Mouse (Mus musculus) kidney, embryonic 14.5 days (tissue): ENCODE data around the gene Clpsl2. TPM values are rescaled to one million over a fixed set of nuclear protein-coding genes. Genes with fewer than 3 reads are reported as not detected.

Source experiments
- microRNA-seq: library from miRNA; unstranded; fragments of <30 nt; microRNA quantifications from one replicate; pipeline ENCODE4, GENCODE M21; 2016
- polyA plus RNA-seq: library from polyadenylated mRNA; unstranded; fragments of >200 nt; fragmentation: Nextera tagmentation; extraction: Ambion mirVana; gene quantifications from 2 replicates; pipeline ENCODE4 v1.2.1, GENCODE M21; 2014

Clpsl2 gene
- polyA plus RNA-seq, 1 experiment from 2014 or later: not detected

Small RNA genes lying within 50 kb of the gene (microRNA-seq; reads per million reads assigned to microRNA genes)
- gene Gm25195 (not detected), gene Mir6969 (not detected)

Other genes starting within 250 kb of the Clpsl2 start
- gene Fance, start 235.9 kb upstream of the Clpsl2 start, polyA plus RNA-seq: 24.1 and 31.9 TPM in 2 replicates
- 911 and 1,064 TPM in 2 replicates for gene Rpl10a, start 220.9 kb upstream of the Clpsl2 start, polyA plus RNA-seq
- gene Tead3, start 198.6 kb upstream of the Clpsl2 start, polyA plus RNA-seq: 8.7 and 10.9 TPM in 2 replicates
- 5.1 and 5.6 TPM in 2 replicates for gene Tulp1, start 184.2 kb upstream of the Clpsl2 start, polyA plus RNA-seq
- 10.0 and 14.0 TPM in 2 replicates for gene Fkbp5, start 31.9 kb upstream of the Clpsl2 start, polyA plus RNA-seq
- not detected in 2 replicates for gene Armc12, start 18.6 kb upstream of the Clpsl2 start, polyA plus RNA-seq
- gene Clps, start 11.4 kb downstream of the Clpsl2 start, polyA plus RNA-seq: not detected in 2 replicates
- 0.45 and 0.51 TPM in 2 replicates for gene Lhfpl5, start 26.2 kb downstream of the Clpsl2 start, polyA plus RNA-seq
- gene Srpk1, start 73.3 kb downstream of the Clpsl2 start, polyA plus RNA-seq: 134 and 140 TPM in 2 replicates
- gene Slc26a8, start 140.8 kb downstream of the Clpsl2 start, polyA plus RNA-seq: 0.69 and 1.3 TPM in 2 replicates
- 36.4 and 61.6 TPM in 2 replicates for gene Mapk14, start 141.9 kb downstream of the Clpsl2 start, polyA plus RNA-seq
- 2.7 and 3.3 TPM in 2 replicates for gene AC170998.1, start 176.7 kb downstream of the Clpsl2 start, polyA plus RNA-seq
- gene Mapk13, start 219.9 kb downstream of the Clpsl2 start, polyA plus RNA-seq: 31.5 and 44.6 TPM in 2 replicates